Mouse (Mus musculus): ENCODE data around the gene Fkbp11.

Fkbp11 gene

GRCm38 (mm10) chr15:98738796-98739195 lies 10.8 kb upstream of the Fkbp11 start:
- no peak for DNase-seq

DNA sequence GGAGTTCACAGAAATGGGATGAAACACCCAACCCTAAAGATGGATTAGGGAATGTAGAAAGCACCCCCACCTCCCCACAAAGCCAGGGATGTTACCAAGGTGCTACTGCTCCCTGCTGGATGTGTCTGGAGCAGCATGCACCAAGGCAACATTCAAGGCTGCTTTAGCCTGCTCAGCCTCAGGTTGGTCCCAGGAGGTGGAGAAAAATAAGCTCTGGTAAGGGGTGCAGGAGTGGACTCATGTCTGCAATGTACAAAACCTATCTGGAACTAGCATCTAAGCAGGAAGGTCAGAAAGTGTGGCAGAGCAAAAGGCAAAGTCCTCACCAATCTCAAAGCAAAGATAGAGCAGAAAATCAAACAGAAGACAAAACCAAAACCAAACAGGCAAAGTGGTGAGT lies 9.9 kb upstream of the Fkbp11 start:
- no peak for DNase-seq

- DNase-seq: no peak
Observed at GRCm38 (mm10) chr15:98736521-98736920, 8.5 kb upstream of the Fkbp11 start.

GRCm38 (mm10) chr15:98733976-98734566 lies 6.1 kb upstream of the Fkbp11 start:
- no peak for DNase-seq

DNA sequence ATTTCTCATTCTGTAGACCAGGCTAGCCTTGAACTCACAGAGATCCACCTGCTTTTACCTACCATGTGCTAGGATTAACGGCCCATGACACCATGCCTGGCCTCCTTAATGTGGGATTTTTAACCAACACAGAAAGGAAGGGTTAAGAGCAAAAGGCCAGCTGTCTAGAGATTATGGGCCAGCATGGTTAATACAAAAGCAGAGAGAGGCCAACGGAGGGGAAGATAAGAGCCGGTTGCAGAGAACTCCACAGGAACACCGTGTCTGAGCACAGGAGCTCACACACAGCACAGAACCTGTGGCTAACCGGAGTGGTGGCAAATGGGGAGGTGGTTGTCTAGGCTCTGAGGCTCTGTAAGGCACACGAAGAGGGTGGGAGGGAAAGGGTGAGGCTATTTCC lies 5.4 kb upstream of the Fkbp11 start:
- no peak for DNase-seq

DNA sequence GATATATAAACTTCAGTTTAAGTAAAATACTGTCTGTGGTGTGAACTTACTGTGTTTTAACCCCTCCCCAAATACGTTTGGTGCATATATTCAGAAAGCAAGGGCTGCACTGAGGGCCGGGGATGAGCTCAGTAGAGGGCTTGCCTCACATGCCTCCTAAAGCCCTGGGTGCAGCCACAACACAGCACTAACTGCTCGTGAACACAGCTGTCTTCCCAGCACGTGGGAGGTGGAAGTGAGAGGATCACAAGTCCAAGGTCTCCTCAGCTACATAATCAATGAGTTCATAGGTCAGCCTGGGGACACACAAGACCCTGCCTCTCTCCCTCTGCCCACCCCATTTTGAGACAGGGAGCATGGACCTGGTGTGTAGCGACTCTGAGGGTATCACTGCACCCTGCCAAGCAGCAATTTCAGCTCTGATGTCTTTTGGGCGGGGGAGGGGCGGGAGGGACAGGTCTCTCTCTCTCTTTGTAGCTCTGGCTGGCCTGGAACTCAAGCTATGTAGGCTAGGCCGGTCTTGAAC lies 4.1 kb upstream of the Fkbp11 start:
- DNase-seq: no peak

GRCm38 (mm10) chr15:98730790-98731189 lies 2.8 kb upstream of the Fkbp11 start:
- DNase-seq: no peak

DNA sequence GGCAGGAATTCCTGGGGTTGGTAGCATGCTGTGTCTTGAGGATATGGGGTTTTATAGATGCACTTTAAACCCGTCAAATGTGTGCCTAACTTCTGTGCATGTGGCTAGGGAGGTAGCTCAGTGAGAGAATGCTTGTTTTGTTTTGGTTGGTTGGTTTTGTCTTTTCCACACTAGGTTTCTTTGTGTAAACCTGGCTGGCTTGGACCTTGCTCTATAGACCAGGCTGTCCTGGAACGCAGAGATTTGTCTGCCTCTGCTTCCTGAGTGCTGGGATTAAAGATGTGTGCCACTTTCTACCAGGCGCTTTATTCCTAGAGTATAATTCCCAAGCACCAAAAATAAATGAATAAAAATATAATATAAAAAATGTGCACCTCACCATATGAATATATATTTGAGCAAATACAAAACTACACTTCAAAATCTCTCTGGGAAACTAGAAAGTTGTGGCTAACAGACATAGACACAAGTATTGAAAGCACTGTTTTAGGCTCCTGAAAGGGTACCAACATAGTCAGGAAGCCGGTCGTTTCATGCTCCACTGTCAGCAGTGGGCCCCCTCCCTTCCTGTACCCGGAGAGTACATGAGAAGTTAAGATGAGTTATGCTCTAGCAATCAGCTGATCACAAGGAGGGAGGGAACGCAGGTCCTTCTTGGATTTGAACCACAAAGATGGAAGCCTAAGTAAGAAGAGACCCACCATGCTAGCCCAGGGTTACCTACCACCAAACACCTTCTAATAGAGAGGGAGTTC lies 2.0 kb upstream of the Fkbp11 start:
- no peak for DNase-seq

DNA sequence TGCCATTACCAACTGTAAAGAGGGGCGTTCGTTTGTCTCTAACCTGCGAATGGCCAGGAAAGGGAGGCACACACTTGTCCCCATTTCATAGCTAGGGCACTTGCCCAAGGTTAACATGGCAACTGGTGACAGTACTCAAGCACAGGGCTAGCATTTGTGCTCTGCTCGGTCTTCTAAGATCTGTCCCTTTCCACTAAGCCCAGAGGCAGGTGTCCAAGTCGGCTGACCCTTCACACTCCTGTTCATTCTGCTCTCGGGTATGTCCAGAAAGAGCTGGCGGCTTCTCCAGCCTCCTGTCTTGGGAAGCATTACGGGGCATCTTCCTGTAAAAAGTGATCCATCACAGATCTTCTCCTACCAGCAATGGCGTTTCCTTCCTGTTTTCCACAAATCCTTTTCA lies 368 bp upstream of the Fkbp11 start:
- no peak for DNase-seq

DNA sequence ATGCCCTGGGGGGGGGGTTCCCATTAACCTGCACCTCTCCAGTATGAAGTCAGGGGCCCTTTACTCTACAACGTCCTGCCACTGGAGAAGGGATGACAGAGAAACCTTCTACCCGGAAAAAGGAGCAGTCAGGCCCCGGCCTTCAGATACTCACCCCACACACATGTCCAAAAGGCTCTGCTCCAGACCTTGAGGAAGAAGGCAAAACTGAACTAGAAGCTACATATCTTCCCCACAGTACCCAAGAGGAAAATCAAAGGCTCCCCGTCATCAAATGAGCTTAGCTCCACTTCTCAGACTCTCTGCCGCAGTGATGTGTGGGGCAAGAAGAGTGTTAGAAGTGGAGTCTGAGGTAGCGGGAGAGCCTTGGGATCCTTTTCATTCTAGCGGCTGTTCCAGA lies 1.3 kb downstream of the Fkbp11 start:
- no peak for DNase-seq

- DNase-seq: no peak
Observed at GRCm38 (mm10) chr15:98726079-98726478, 1.9 kb downstream of the Fkbp11 start.

- no peak for DNase-seq
Observed at GRCm38 (mm10) chr15:98724441-98724840, 3.6 kb downstream of the Fkbp11 start.

GRCm38 (mm10) chr15:98722854-98723253 lies 5.1 kb downstream of the Fkbp11 start:
- no peak for DNase-seq

- no peak for DNase-seq
Observed at GRCm38 (mm10) chr15:98722191-98722590, 5.8 kb downstream of the Fkbp11 start.

DNA sequence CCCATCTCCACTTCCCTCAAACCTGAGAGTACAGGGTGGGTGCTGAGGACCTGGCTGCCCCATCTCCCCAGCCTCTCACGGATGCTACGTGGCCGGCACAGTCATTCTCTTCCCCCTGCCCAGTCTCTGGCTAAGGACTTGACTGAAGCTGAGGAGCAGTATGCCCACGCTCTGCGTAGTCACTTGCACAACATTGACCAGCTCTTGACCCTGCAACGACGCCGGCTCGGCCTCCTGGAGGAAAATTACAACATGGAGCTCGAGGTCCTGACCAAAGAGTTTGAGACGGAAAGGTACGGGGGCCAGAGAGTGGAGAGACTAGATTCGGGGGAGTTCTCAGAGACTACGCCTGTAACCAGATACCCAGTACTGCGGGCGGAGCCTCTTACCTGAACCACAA lies 10.7 kb downstream of the Fkbp11 start:
- no peak for DNase-seq

DNA sequence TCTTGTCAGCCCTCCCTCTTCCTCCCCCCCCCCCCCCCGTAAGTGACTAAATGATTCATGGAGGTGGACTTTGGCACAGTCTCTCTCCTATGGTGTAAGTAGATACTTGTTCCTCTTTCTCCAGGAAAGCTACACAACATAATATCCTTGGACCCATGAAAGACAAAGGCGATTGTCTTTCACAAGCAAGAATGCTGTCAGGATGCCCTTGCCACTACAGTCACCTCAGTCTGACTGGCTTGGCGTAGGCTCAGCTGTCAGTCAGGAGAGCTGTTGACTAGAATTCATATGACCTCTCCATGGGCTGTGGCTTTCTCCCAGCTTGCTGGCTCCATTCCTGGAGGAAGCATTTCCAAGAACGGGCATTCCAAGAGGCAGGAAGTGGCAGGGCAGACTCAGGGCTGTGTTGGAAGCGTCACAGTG lies 13.8 kb downstream of the Fkbp11 start:
- no peak for DNase-seq

DNA sequence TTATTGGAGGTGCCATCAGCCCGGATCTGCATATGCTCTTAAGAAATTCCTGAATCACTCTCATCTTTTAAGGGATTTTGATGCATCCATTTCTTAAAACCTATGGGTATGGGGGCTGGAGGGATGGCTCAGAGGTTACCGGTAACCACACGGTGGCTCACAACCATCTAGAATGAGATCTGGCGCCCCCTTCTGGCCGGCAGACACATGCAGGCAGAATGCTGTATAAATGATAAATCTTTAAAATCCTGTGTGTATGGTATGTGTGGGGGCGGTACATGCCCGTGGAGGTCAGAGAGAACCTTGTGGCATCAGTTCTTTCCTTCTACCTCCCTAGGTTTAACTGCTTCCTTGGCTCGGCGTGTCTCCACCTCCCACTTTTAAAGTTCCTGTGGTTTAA lies 17.6 kb downstream of the Fkbp11 start:
- peak; percentile 61 for DNase-seq

DNA sequence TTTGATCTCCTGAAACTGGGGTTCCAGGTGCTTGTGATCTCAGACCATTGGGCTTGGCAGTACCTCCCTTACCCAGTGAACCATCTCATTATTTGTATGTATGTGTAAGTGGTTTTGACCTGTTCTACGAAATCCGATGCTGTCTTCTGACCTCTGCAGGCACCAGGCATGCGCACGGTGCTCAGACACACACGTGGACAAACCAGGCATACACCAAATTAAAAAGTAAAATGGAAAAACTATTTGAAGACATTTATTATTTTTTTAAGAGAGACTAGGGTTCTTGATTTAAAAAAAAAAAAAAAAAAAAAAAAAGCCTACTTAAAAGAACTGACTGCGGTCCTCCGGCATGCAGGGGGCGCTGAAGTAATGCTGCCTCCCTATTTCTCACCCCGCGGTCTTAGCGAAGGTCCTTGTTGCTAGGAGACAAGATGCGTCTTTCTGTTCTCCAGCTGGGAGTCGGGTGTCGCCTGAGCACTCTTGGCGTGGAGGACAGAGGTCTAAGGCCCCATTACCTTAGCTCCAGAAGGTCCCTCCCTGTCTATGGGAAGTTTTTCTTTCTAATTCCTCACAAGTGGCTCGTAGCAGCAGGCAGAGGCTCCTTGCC lies 20.1 kb downstream of the Fkbp11 start, which contains the start of gene Ccdc65:
Gene Ccdc65, plus strand, starts transcription at position 442 of the 607 bp plus-strand sequence.
- DNase-seq: peak; percentile 80

GRCm38 (mm10) chr15:98704312-98704711 lies 23.7 kb downstream of the Fkbp11 start:
- no peak for DNase-seq

GRCm38 (mm10) chr15:98699190-98700105 lies 28.6 kb downstream of the Fkbp11 start:
- peak; percentile 92 for DNase-seq

GRCm38 (mm10) chr15:98696216-98696615 lies 31.8 kb downstream of the Fkbp11 start:
- no peak for DNase-seq

GRCm38 (mm10) chr15:98695726-98696125 lies 32.3 kb downstream of the Fkbp11 start:
- no peak for DNase-seq

DNA sequence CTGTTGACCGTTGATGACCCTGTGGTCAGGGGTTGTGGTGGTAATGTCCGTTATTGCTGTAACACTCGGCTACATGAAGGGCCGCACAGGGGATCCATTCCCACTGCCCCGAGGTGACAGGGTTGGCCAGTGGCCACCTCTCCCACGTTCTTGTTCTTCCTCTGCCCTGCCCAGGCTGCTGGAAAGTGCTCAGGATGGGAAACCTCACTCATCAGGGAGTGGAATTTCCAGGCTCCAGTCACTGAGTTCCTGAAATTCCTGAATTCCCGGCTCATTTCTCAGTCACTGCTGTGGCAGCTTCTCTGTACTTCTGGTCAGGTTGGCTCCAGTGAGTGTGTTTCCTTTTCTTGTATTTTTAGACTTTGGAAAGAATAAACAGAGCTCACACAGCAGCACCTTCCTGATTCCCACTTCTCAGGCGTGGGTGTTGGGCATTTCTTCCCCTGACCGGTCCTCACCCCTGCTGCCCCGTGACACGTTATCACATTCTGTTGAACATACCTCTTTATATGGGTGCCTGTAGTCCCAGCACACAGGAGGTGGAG lies 35.8 kb downstream of the Fkbp11 start:
- no peak for DNase-seq
